Mouse (Mus musculus) hindbrain, embryonic 11.5 days (tissue): ENCODE data around the gene Gm20390. TPM values are rescaled to one million over a fixed set of nuclear protein-coding genes. Genes with fewer than 3 reads are reported as not detected.
A peak's percentile ranks its signal among the peaks of the same experiment; 100 is the strongest.

Source experiments
- ATAC-seq: fragments of 200-750 bp; cut with Nextera tagmentation; 2 replicates; pipeline ENCODE4 v1.8.0; 2017; ENCODE audit warnings: mild to moderate bottlenecking, moderate TSS enrichment, moderate library complexity; ENCODE audit not compliant: low FRiP score
- DNase-seq: peaks from one replicate; pipeline ENCODE4 v3.0.0-alpha.2; 2015; ENCODE audit warnings: low spot score
- H3K27ac ChIP-seq: fragments of 300-500 bp; sonication (generic); 2 replicates; pipeline ENCODE4 v1.5.1; 2014; ENCODE audit warnings: mild to moderate bottlenecking, low read depth, low read length
- H3K27me3 ChIP-seq: fragments of 300-500 bp; sonication (generic); 2 replicates; pipeline ENCODE4 v1.6.1; 2014; ENCODE audit warnings: mild to moderate bottlenecking, low read length, moderate library complexity, mixed read lengths; ENCODE audit not compliant: control insufficient read depth, insufficient read depth
- H3K36me3 ChIP-seq: fragments of 300-500 bp; sonication (generic); 2 replicates; pipeline ENCODE4 v1.6.1; 2014; ENCODE audit warnings: mild to moderate bottlenecking, low read length, moderate library complexity, mixed read lengths; ENCODE audit not compliant: control insufficient read depth, insufficient read depth
- H3K4me1 ChIP-seq: fragments of 300-500 bp; sonication (generic); replicated peaks from 2 replicates; pipeline ENCODE4 v1.6.1; 2014; ENCODE audit warnings: low read length, mixed read lengths; ENCODE audit not compliant: control insufficient read depth, insufficient read depth
- H3K4me2 ChIP-seq: fragments of 300-500 bp; sonication (generic); replicated peaks from 2 replicates; pipeline ENCODE4 v1.6.1; 2014; ENCODE audit warnings: mild to moderate bottlenecking, low read depth, low read length
- H3K4me3 ChIP-seq: fragments of 300-500 bp; sonication (generic); 2 replicates; pipeline ENCODE4 v1.5.1; 2014; ENCODE audit warnings: low read depth, low read length
- H3K9ac ChIP-seq: fragments of 300-500 bp; sonication (generic); 2 replicates; pipeline ENCODE4 v1.6.1; 2014; ENCODE audit warnings: low read depth, low read length
- H3K9me3 ChIP-seq: fragments of 300-500 bp; sonication (generic); 2 replicates; pipeline ENCODE4 v1.6.1; 2016; ENCODE audit warnings: low read length; ENCODE audit not compliant: control insufficient read depth
- WGBS: fragments of 180-500 bp; shearing (Covaris S2); extraction: QIAGEN DNeasy Blood & Tissue Kit; methylation state at CpG from one replicate; pipeline ENCODE4 v1.1.7; 2014; 5-methylcytosine and 5-hydroxymethylcytosine counted together
- polyA plus RNA-seq: library from polyadenylated mRNA; unstranded; fragments of >200 nt; fragmentation: Nextera tagmentation; extraction: Ambion mirVana; gene quantifications from 2 replicates; pipeline ENCODE4 v1.2.1, GENCODE M21; 2014

Gene Gm20390
- 393 and 395 TPM in 2 replicates for polyA plus RNA-seq

GRCm38 (mm10) chr11:93968005-93968847 lies at the start of gene Gm20390, which contains the start of gene Nme1:
Gene Gm20390 (minus strand): TSS chr11:93968293.
Gene Nme1 (minus strand): TSS chr11:93968521.
- H3K27ac ChIP-seq, result peak within 1 kb of the TSS; percentile 56
- WGBS, result under 1% methylated on average over 40 of the region's 40 CpGs
- no peaks in the 10 kb centered on the region for H3K9me3 ChIP-seq
- peak; percentile 97 for ATAC-seq
- peak within 1 kb of the TSS; percentile 81 for H3K4me3 ChIP-seq
- H3K36me3 ChIP-seq, result peaks cover 11% of the 10 kb centered on the region; the same call in 1 of the 2 replicates
- peak within 1 kb of the TSS; percentile 80 for H3K4me2 ChIP-seq
- H3K4me1 ChIP-seq, result no peaks in the 10 kb centered on the region
- H3K27me3 ChIP-seq, result no peaks in the 10 kb centered on the region
- peak; percentile 99 for DNase-seq
- H3K9ac ChIP-seq, result peak within 1 kb of the TSS; percentile 89

GRCm38 (mm10) chr11:94003346-94003745 lies 35.3 kb upstream of the Gm20390 start:
- Histone ChIP-seq H3K4me1 (no peaks in the 10 kb centered on the region), H3K9me3 (no peaks in the 10 kb centered on the region), H3K27ac (no peak overlapping the region), H3K9ac (no peak overlapping the region), H3K4me3 (no peak overlapping the region), H3K4me2 (no peak overlapping the region), H3K27me3 (no peaks in the 10 kb centered on the region), H3K36me3 (no peaks in the 10 kb centered on the region)
- ATAC-seq (no peak), DNase-seq (no peak)
- WGBS, result 96% methylated on average over 2 of the region's 2 CpGs

- Histone ChIP-seq H3K9ac (no peak overlapping the region), H3K9me3 (no peaks in the 10 kb centered on the region), H3K4me3 (no peak overlapping the region), H3K4me2 (no peak overlapping the region), H3K27me3 (no peaks in the 10 kb centered on the region), H3K27ac (no peak overlapping the region), H3K36me3 (no peaks in the 10 kb centered on the region), H3K4me1 (peaks cover 6% of the 10 kb centered on the region)
- DNase-seq (no peak), ATAC-seq (no peak)
Observed at GRCm38 (mm10) chr11:93999276-93999675, 31.2 kb upstream of the Gm20390 start.

GRCm38 (mm10) chr11:93997141-93997775 lies 29.2 kb upstream of the Gm20390 start:
- peak; percentile 4 for DNase-seq
- ATAC-seq, result no peak
- H3K36me3 ChIP-seq, result no peaks in the 10 kb centered on the region
- H3K9me3 ChIP-seq, result no peaks in the 10 kb centered on the region
- peak overlapping the region; percentile 76 for H3K4me2 ChIP-seq
- whole genome bisulfite sequencing, result 37% methylated on average over 13 of the region's 13 CpGs
- peak overlapping the region; percentile 88 for H3K4me3 ChIP-seq
- no peaks in the 10 kb centered on the region for H3K27me3 ChIP-seq
- peaks cover 6% of the 10 kb centered on the region for H3K4me1 ChIP-seq
- peak overlapping the region; percentile 27; the same call in 1 of the 2 replicates for H3K9ac ChIP-seq
- no peak overlapping the region for H3K27ac ChIP-seq

- no peaks in the 10 kb centered on the region for H3K36me3 ChIP-seq
- H3K4me3 ChIP-seq, result peak overlapping the region; percentile 88
- no peaks in the 10 kb centered on the region for H3K9me3 ChIP-seq
- H3K9ac ChIP-seq, result peak overlapping the region; percentile 80
- peak overlapping the region; percentile 76 for H3K4me2 ChIP-seq
- peak overlapping the region; percentile 90 for H3K27ac ChIP-seq
- DNase-seq, result peak; percentile 71
- peaks cover 6% of the 10 kb centered on the region for H3K4me1 ChIP-seq
- peak; percentile 72 for ATAC-seq
- no peaks in the 10 kb centered on the region for H3K27me3 ChIP-seq
- under 1% methylated on average over 58 of the region's 58 CpGs for WGBS
Observed at GRCm38 (mm10) chr11:93996306-93997140, 28.4 kb upstream of the Gm20390 start.

- Histone ChIP-seq H3K4me1 (peaks cover 6% of the 10 kb centered on the region), H3K27me3 (no peaks in the 10 kb centered on the region), H3K9me3 (no peaks in the 10 kb centered on the region), H3K4me3 (peak within 1 kb of the TSS; percentile 88), H3K4me2 (peak within 1 kb of the TSS; percentile 76), H3K27ac (peak within 1 kb of the TSS; percentile 90), H3K9ac (peak within 1 kb of the TSS; percentile 80), H3K36me3 (no peaks in the 10 kb centered on the region)
- under 1% methylated on average over 47 of the region's 70 CpGs for WGBS
- ATAC-seq (peak; percentile 93), DNase-seq (peak; percentile 99)
Observed at GRCm38 (mm10) chr11:93995720-93996305, 27.7 kb upstream of the Gm20390 start, which contains the start of gene Spag9. Gene Spag9 (plus strand): TSS chr11:93996091.

- peak overlapping the region; percentile 74 for H3K9ac ChIP-seq
- no peaks in the 10 kb centered on the region for H3K27me3 ChIP-seq
- no peaks in the 10 kb centered on the region for H3K9me3 ChIP-seq
- no peaks in the 10 kb centered on the region for H3K36me3 ChIP-seq
- H3K27ac ChIP-seq, result peak overlapping the region; percentile 90
- ATAC-seq (peak; percentile 52), DNase-seq (no peak)
- peak overlapping the region; percentile 88 for H3K4me3 ChIP-seq
- WGBS, result 8% methylated on average over 15 of the region's 15 CpGs
- H3K4me2 ChIP-seq, result peak overlapping the region; percentile 56
- peaks cover 6% of the 10 kb centered on the region for H3K4me1 ChIP-seq
Observed at GRCm38 (mm10) chr11:93995111-93995719, 27.1 kb upstream of the Gm20390 start.

- ATAC-seq, result no peak
- 67% methylated on average over 5 of the region's 5 CpGs for WGBS
- H3K27me3 ChIP-seq, result no peaks in the 10 kb centered on the region
- no peak overlapping the region for H3K4me3 ChIP-seq
- DNase-seq, result no peak
- no peak overlapping the region; the same call in 1 of the 2 replicates for H3K9ac ChIP-seq
- H3K36me3 ChIP-seq, result no peaks in the 10 kb centered on the region
- H3K4me2 ChIP-seq, result no peak overlapping the region
- no peak overlapping the region for H3K27ac ChIP-seq
- H3K4me1 ChIP-seq, result peaks cover 6% of the 10 kb centered on the region
- no peaks in the 10 kb centered on the region for H3K9me3 ChIP-seq
Observed at GRCm38 (mm10) chr11:93994531-93994930, 26.4 kb upstream of the Gm20390 start.
